Mouse (Mus musculus) gastrocnemius, adult 2 months (tissue): ENCODE data around the gene Ercc6. TPM values are rescaled to one million over a fixed set of nuclear protein-coding genes. Genes with fewer than 3 reads are reported as not detected.

ENCODE experiments used
- DNase-seq: peaks from one replicate; pipeline ENCODE4 v3.0.0; 2022
- H3K27ac ChIP-seq: fragments of 200-600 bp; 2 replicates; pipeline ENCODE4 v1.8.1; 2022; ENCODE audit warnings: mild to moderate bottlenecking
- H3K4me3 ChIP-seq: fragments of 200-600 bp; 2 replicates; pipeline ENCODE4 v1.8.1; 2022; ENCODE audit warnings: mild to moderate bottlenecking, moderate library complexity
- CTCF ChIP-seq: fragments of 200-600 bp; IDR thresholded peaks from 2 replicates; pipeline ENCODE4 v1.8.1; 2022; ENCODE audit warnings: antibody characterized with exemption, mild to moderate bottlenecking, moderate library complexity
- intact Hi-C: fragments of 180-260 bp; cut with DNase I; formaldehyde crosslinking; loops from one replicate; pipeline ENCODE4 v1.15.1; 2025
- total RNA-seq, 2 experiments: library from RNA; stranded (reverse); gene quantifications; 2 replicates each; pipeline ENCODE4 v1.2.3; 2021

Ercc6 gene
- total RNA-seq, 2 experiments from 2014 or later = 4.4 to 4.5 TPM

GRCm38 (mm10) chr14:32599290-32600041, 86.1 kb downstream of the Ercc6 start, which contains the start of gene Prrxl1:
Gene Prrxl1 (plus strand): TSS chr14:32599407.
- peak within 1 kb of the TSS; percentile 57 for H3K4me3 ChIP-seq
- no peak within 1 kb of the TSS for H3K27ac ChIP-seq
- TF ChIP-seq CTCF = no peak
- DNase-seq = peak; percentile 35
- intact Hi-C loops = no loop called here

GRCm38 (mm10) chr14:32600110-32600509, 86.8 kb downstream of the Ercc6 start:
- no peak for TF ChIP-seq CTCF
- intact Hi-C loops = no loop called here
- DNase-seq = no peak
- Histone ChIP-seq H3K4me3 (no peak overlapping the region), H3K27ac (no peak overlapping the region)

DNA sequence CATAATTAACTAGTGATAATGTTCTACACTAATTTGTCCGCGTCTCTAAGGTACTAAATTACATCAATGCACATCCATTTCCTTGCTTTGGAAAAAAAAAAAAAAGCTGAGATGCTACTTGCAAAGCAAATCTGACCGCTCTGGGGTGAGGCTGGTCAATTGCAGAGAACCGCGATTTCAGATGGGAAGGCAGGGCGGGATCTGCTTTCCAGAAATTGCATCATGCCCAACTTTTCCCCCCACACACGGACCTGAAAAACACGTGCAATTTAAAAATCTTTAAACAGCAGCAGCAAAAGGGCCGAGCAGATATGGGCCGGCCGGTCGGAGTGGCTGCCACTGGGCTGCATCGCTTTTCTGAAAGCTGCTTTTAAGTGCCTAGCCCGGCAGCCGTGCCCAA, 92.2 kb downstream of the Ercc6 start:
- TF ChIP-seq CTCF = no peak
- DNase-seq = no peak
- no peak overlapping the region for H3K4me3 ChIP-seq
- no peak overlapping the region for H3K27ac ChIP-seq
- intact Hi-C loops = loop anchor here (5.0 kb wide), 1 partner anchor 197 kb away; no protein-coding TSS in a partner anchor

- no peak for DNase-seq
- Histone ChIP-seq H3K4me3 (no peak overlapping the region), H3K27ac (no peak overlapping the region)
- intact Hi-C loops = loop anchor here (5.0 kb wide), 1 partner anchor 196 kb away; no protein-coding TSS in a partner anchor
- TF ChIP-seq CTCF = no peak
Observed at GRCm38 (mm10) chr14:32606316-32606715, 93.0 kb downstream of the Ercc6 start.

DNA sequence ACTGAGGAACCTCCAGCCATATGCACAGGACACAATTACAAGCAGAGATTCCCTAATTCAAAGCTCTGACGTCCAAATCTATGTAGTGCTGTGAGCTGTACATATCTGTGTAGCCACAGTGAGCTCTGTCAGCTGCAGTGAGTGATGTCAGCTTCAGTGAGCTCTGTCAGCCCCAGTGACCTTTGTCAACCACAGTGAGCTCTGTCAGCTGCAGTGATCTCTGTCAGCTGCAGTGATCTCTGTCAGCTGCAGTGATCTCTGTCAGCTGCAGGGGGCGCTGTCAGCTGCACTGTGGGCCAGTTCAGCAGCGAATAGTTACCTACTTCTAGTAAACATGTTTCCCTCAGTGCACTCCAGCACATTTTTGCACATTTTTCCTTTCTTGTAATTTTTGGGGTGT, 96.1 kb downstream of the Ercc6 start:
- intact Hi-C loops = loop anchor here (1.0 to 5.0 kb wide), 2 partner anchors 106 to 193 kb away; no protein-coding TSS in a partner anchor
- peak; percentile 66 for DNase-seq
- peak; percentile 85 for TF ChIP-seq CTCF
- Histone ChIP-seq H3K4me3 (no peak overlapping the region), H3K27ac (no peak overlapping the region)

DNA sequence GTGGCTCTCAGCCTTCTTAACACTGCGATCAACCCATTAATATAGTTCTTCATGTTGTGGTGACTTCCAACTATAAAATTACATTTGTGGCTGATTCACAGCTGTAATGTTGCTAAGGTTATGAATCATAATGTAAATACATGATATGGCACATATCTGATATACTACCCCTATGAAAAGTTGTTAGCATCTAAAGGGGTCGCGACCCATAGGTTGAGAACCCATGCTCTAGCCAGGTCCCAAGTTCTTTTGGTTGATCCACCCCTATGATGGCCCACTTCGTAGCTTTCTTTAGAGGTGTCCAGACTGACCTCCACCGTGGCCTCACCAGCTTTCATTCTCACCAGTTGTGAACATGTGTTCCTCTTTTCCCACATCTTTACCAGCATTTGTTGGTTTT, 103.9 kb downstream of the Ercc6 start:
- Histone ChIP-seq H3K4me3 (no peak overlapping the region), H3K27ac (no peak overlapping the region)
- DNase-seq = no peak
- no peak for TF ChIP-seq CTCF
- intact Hi-C loops = no loop called here

DNA sequence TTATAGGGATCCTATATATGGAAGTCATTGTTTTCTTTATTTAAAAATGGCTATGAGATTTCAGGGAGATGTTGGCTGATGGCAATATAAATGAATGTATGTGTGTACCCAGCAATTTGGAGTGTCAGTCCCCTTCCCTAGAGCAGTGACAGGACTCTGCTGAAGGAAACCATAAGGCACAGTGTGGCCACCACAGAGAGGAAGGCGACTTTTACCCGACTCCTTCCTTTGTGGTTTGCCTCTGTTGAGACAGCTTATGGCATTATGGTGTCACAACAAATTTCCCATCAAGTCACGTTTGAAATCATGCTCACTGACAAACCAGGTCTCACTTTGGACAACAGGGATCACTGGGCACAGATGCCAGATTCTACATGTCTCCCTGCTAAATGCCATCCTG, 110.9 kb downstream of the Ercc6 start:
- DNase-seq = no peak
- no peak overlapping the region for H3K27ac ChIP-seq
- TF ChIP-seq CTCF = no peak
- intact Hi-C loops = no loop called here
- no peak overlapping the region for H3K4me3 ChIP-seq

GRCm38 (mm10) chr14:32624811-32625210, 111.5 kb downstream of the Ercc6 start:
- no peak for DNase-seq
- Histone ChIP-seq H3K4me3 (no peak overlapping the region), H3K27ac (no peak overlapping the region)
- intact Hi-C loops = no loop called here
- no peak for TF ChIP-seq CTCF

DNA sequence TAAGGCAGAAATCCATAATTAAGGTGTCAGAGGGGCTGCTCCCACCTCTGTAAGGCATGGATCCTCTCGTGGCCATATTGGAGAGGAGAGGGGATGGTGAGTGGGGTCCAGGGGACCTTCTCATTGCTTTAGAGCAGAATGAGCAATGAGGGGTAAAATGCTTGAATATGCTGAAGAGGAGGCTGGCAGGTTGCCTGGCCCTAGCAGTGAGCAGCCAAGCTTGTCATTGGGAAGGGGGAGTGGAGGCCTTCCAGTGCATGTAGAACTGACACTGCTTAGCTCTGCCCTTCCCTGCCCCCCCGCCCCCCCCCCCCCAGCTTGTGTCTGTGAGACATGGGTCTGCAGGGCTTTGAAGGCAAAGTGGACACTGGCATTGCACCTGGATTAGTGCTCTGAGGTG, 114.0 kb downstream of the Ercc6 start:
- no peak overlapping the region for H3K27ac ChIP-seq
- no peak overlapping the region for H3K4me3 ChIP-seq
- DNase-seq = no peak
- TF ChIP-seq CTCF = no peak
- intact Hi-C loops = no loop called here

DNA sequence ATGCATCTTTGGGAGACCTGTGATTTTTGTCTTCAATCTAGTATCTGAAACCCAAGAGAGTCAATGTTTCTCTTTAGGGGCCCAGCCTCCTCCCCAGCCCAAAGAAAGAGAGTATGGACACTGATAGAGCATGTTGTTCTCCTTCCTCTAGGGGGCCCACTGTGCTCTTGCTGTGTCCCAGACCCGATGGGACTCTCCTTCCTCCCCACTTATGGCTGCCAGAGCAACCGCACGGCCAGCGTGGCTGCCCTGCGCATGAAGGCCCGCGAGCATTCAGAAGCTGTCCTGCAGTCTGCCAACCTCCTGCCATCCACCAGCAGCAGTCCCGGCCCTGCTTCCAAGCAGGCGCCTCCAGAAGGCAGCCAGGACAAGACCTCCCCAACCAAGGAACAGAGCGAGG, 115.3 kb downstream of the Ercc6 start:
- intact Hi-C loops = no loop called here
- H3K27ac ChIP-seq = no peak overlapping the region
- DNase-seq = peak; percentile 28
- TF ChIP-seq CTCF = peak; percentile 57
- peak overlapping the region; percentile 30; the same call in 1 of the 2 replicates for H3K4me3 ChIP-seq

Other genes with a start within 250 kb of the Ercc6 start
- under 1 TPM; 0.48 to 0.61 TPM for gene Ogdhl, start 191.5 kb upstream of the Ercc6 start, total RNA-seq
- gene 1700024G13Rik, start 125.1 kb upstream of the Ercc6 start, total RNA-seq = not detected
- not detected for gene Slc18a3, start 48.7 kb upstream of the Ercc6 start, total RNA-seq
- gene Chat, start 47.5 kb upstream of the Ercc6 start, total RNA-seq = not detected
- gene Prrxl1, start 85.9 kb downstream of the Ercc6 start, total RNA-seq = not detected
- 100 to 1,000 TPM; 264 to 326 TPM for gene 3425401B19Rik, start 171.8 kb downstream of the Ercc6 start, total RNA-seq